Mouse (Mus musculus): Measurements from ENCODE around the gene H2-D1. TPM values are rescaled to one million over a fixed set of nuclear protein-coding genes. Genes with fewer than 3 reads are reported as not detected.

Gene H2-D1
- 2,346 TPM for total RNA-seq (2023)

DNA sequence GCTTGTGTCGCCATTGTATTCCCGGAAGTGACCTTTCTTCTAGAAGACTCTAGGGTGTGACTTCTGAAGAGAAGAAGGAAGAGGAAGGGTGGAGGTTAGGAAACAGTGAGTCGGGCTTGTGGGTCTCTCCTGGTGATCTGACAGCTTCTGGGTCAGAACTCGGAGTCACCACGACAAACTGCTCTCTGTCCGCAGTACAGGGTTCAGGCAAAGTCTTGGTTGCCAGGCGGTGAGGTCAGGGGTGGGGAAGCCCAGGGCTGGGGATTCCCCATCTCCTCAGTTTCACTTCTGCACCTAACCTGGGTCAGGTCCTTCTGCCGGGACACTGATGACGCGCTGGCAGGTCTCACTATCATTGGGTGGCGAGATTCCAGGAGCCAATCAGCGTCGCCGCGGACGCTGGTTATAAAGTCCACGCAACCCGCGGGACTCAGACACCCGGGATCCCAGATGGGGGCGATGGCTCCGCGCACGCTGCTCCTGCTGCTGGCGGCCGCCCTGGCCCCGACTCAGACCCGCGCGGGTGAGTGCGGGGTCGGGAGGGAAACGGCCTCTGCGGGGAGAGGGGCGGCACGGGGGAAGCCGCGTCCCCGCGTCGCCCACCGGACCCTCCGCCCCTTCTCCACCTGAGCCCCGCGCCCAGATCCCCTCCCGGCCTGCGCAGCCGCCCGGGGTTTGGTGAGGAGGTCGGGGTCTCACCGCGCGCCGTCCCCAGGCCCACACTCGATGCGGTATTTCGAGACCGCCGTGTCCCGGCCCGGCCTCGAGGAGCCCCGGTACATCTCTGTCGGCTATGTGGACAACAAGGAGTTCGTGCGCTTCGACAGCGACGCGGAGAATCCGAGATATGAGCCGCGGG, at the start of gene H2-D1:
Gene H2-D1 (plus strand): TSS at position 67 of the 859 bp plus-strand sequence.

GRCm38 (mm10) chr17:35220156-35220952, 42.2 kb upstream of the H2-D1 start, which contains the start of gene Gm16181:
Gene Gm16181, plus strand, starts transcription at chr17:35220834.

DNA sequence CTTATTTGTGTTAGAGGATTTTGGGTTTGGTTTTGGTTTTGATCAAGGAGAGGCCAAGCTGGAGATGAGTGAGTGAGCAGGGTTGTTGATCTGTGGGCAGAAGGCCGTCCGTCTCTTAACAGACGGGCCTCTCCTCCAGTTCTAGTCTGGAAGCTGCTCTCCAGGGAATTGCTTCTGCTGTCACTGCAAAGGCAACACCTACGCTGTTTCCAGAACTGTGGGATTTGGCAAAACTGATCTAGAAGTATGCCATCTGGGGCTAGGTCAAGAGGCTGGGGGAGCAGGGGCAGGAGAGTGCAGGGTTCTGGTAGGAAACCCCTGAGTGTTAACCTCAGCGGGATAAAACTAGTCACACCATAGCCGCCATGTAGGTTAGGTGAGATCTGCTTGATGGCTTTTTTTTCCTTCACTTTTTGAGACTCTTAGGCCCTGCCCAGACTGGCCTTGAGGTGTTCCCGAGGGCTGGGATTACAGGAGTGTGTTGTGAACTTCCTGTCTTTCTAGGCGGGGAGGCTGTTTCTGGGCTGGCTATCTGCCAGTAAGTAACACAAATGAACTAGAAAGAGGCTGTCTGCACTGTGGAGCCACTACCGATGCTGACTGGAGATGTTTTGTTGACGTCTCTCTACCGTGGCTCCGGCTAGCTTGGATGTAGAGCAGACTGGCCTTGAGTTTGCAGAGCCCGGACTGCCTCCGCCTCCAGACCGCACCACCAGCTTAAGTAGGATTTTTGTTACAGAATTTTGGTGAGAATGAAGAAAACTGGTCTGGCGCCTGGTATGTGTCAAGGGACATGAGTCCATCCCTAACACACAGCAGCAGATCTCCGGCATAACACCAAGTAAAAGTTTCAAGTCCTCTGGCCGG, 29.2 kb upstream of the H2-D1 start, which contains the start of gene Atp6v1g2:
Gene Atp6v1g2 (plus strand): TSS at position 547 of the 867 bp plus-strand sequence.

DNA sequence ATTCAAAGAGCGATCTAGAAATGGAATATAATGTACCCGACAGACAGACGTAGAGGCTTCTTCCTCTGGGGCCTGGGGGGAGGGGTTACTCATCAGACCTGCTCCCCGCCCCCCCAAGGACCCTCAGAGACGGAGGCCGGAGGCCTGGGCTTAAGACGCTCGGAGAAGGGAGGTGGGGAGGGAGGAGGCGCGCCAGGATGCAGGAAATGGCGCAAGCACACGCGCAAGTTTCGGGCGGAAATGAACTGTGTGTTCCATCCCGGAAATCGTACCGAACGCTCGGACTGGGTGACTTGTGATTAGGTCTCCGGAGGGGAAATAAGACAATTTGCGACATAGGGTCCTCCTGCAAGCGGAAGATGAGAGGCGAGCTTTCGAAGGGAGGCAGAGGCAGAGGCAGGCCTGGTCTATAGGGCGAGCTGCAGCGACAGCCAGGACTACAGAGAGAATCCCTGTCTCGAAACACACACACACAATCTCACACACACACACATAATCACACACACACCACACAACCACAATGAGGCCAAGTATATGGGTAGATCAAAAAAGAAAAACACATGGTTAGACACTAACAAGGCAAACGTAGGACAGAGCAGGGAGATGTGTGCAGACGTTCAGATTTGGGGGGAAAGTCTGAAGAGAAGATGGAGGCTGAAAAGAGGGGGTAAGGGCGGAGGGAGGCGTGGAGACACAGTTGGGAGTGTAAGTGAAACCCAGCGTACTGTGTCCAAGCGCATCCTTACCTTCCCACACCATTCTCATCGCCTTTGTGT, 26.7 kb upstream of the H2-D1 start, which contains the start of gene Nfkbil1:
Gene Nfkbil1 (minus strand): TSS at position 179 of the 776 bp plus-strand sequence.

GRCm38 (mm10) chr17:35241305-35242014, 21.1 kb upstream of the H2-D1 start, which contains the start of gene Ddx39b:
Gene Ddx39b, plus strand, starts transcription at chr17:35241746.

Other genes starting within 250 kb of the H2-D1 start
- gene Vwa7, start 246.2 kb upstream of the H2-D1 start, total RNA-seq (2023) = not detected
- 1.4 TPM for gene Sapcd1, start 234.7 kb upstream of the H2-D1 start, total RNA-seq (2023)
- 3.2 TPM for gene Msh5, start 216.0 kb upstream of the H2-D1 start, total RNA-seq (2023)
- gene Clic1, start 212.8 kb upstream of the H2-D1 start, total RNA-seq (2023) = 137 TPM
- 0.70 TPM for gene Ddah2, start 203.7 kb upstream of the H2-D1 start, total RNA-seq (2023)
- not detected for gene Ly6g6c, start 197.3 kb upstream of the H2-D1 start, total RNA-seq (2023)
- gene Mpig6b, start 196.5 kb upstream of the H2-D1 start, total RNA-seq (2023) = not detected
- not detected for gene Ly6g6e, start 185.8 kb upstream of the H2-D1 start, total RNA-seq (2023)
- not detected for gene Ly6g6d, start 184.7 kb upstream of the H2-D1 start, total RNA-seq (2023)
- gene Ly6g6f, start 177.1 kb upstream of the H2-D1 start, total RNA-seq (2023) = not detected
- gene Abhd16a, start 173.5 kb upstream of the H2-D1 start, total RNA-seq (2023) = 60.6 TPM
- not detected for gene Ly6g5c, start 154.5 kb upstream of the H2-D1 start, total RNA-seq (2023)
- 1.5 TPM for gene Ly6g5b, start 147.3 kb upstream of the H2-D1 start, total RNA-seq (2023)
- gene Gpank1, start 141.3 kb upstream of the H2-D1 start, total RNA-seq (2023) = 28.7 TPM
- gene Csnk2b, start 140.7 kb upstream of the H2-D1 start, total RNA-seq (2023) = 118 TPM
- 15.3 TPM for gene D17H6S53E, start 136.4 kb upstream of the H2-D1 start, total RNA-seq (2023)
- gene Apom, start 130.7 kb upstream of the H2-D1 start, total RNA-seq (2023) = not detected
- gene Bag6, start 127.6 kb upstream of the H2-D1 start, total RNA-seq (2023) = 487 TPM
- gene Prrc2a, start 97.8 kb upstream of the H2-D1 start, total RNA-seq (2023) = 292 TPM
- 8.6 TPM for gene Aif1, start 86.7 kb upstream of the H2-D1 start, total RNA-seq (2023)
- gene Lst1, start 74.3 kb upstream of the H2-D1 start, total RNA-seq (2023) = 9.5 TPM
- gene Ltb, start 68.3 kb upstream of the H2-D1 start, total RNA-seq (2023) = 417 TPM
- 11.3 TPM for gene Tnf, start 60.7 kb upstream of the H2-D1 start, total RNA-seq (2023)
- 15.7 TPM for gene Lta, start 57.4 kb upstream of the H2-D1 start, total RNA-seq (2023)
- not detected for gene Gm16181, start 41.9 kb upstream of the H2-D1 start, total RNA-seq (2023)
- gene Atp6v1g2, start 29.1 kb upstream of the H2-D1 start, total RNA-seq (2023) = 1.00 TPM
- gene Nfkbil1, start 26.9 kb upstream of the H2-D1 start, total RNA-seq (2023) = 9.4 TPM
- gene Ddx39b, start 21.0 kb upstream of the H2-D1 start, total RNA-seq (2023) = 422 TPM
- gene H2-Q1, start 57.7 kb downstream of the H2-D1 start, total RNA-seq (2023) = 12.5 TPM
- gene H2-Q2, start 79.5 kb downstream of the H2-D1 start, total RNA-seq (2023) = 9.6 TPM
- 587 TPM for gene H2-Q4, start 116.9 kb downstream of the H2-D1 start, total RNA-seq (2023)
- gene H2-Q6, start 162.1 kb downstream of the H2-D1 start, total RNA-seq (2023) = 156 TPM
- 498 TPM for gene H2-Q7, start 176.4 kb downstream of the H2-D1 start, total RNA-seq (2023)
- gene H2-Q10, start 207.4 kb downstream of the H2-D1 start, total RNA-seq (2023) = 67.2 TPM
- 1.3 TPM for gene Pou5f1, start 243.3 kb downstream of the H2-D1 start, total RNA-seq (2023)